Mouse (Mus musculus) heart, adult 10 weeks (tissue): ENCODE data around the gene Cyp1a2. TPM values are rescaled to one million over a fixed set of nuclear protein-coding genes. Genes with fewer than 3 reads are reported as not detected.

Experiments used
- polyA plus RNA-seq: library from polyadenylated mRNA; stranded (reverse); fragments of 350-450 nt; fragmentation: Illumina TruSeq; extraction: RNeasy Lipid Tissue Mini Kit (QIAGEN cat#74804); gene quantifications from one replicate; pipeline ENCODE4 v1.2.3, GENCODE M21; 2014; ENCODE audit warnings: low read depth, low replicate concordance

The Cyp1a2 gene
- polyA plus RNA-seq, result not detected

GRCm38 (mm10) chr9:57683520-57683919, at the start of gene Cyp1a2:
TSS of gene Cyp1a2 (minus strand) at chr9:57683703.

GRCm38 (mm10) chr9:57708068-57708719, 24.7 kb upstream of the Cyp1a2 start, which contains the start of gene Edc3:
TSS of gene Edc3 (plus strand) at chr9:57708540.

GRCm38 (mm10) chr9:57687751-57688150, 4.2 kb upstream of the Cyp1a2 start, which contains the start of gene Cyp1a1:
TSS of gene Cyp1a1 (plus strand) at chr9:57687928.

GRCm38 (mm10) chr9:57653283-57653682, 30.2 kb downstream of the Cyp1a2 start, which contains the start of gene Csk:
TSS of gene Csk (minus strand) at chr9:57653631.

Other genes with a start within 250 kb of the Cyp1a2 start
- gene Ppcdc, start 243.6 kb downstream of the Cyp1a2 start, polyA plus RNA-seq, result 18.6 TPM
- gene Scamp5, start 215.6 kb downstream of the Cyp1a2 start, polyA plus RNA-seq, result 8.7 TPM
- 4.1 TPM for gene Rpp25, start 179.7 kb downstream of the Cyp1a2 start, polyA plus RNA-seq
- gene Cox5a, start 162.4 kb downstream of the Cyp1a2 start, polyA plus RNA-seq, result 2,575 TPM
- 10.3 TPM for gene Fam219b, start 146.2 kb downstream of the Cyp1a2 start, polyA plus RNA-seq
- 107 TPM for gene Mpi, start 130.9 kb downstream of the Cyp1a2 start, polyA plus RNA-seq
- 27.4 TPM for gene Scamp2, start 122.8 kb downstream of the Cyp1a2 start, polyA plus RNA-seq
- 13.7 TPM for gene Ulk3, start 94.3 kb downstream of the Cyp1a2 start, polyA plus RNA-seq
- gene Cplx3, start 77.4 kb downstream of the Cyp1a2 start, polyA plus RNA-seq, result not detected
- 0.47 TPM for gene Lman1l, start 62.9 kb downstream of the Cyp1a2 start, polyA plus RNA-seq
- gene Csk, start 30.1 kb downstream of the Cyp1a2 start, polyA plus RNA-seq, result 23.9 TPM
- gene Cyp1a1, start 4.2 kb upstream of the Cyp1a2 start, polyA plus RNA-seq, result 1.4 TPM
- gene Edc3, start 24.8 kb upstream of the Cyp1a2 start, polyA plus RNA-seq, result 3.7 TPM
- 47.0 TPM for gene Clk3, start 82.2 kb upstream of the Cyp1a2 start, polyA plus RNA-seq
- gene Arid3b, start 153.1 kb upstream of the Cyp1a2 start, polyA plus RNA-seq, result 4.3 TPM
- 87.6 TPM for gene Ubl7, start 227.3 kb upstream of the Cyp1a2 start, polyA plus RNA-seq